ENCODE assay signal across 11 mouse cellular contexts in genomic region chr11:86388821-86389480, GRCm38 (mm10).
"Had no signal": no experiment of that assay in that cellular context is flagged by ENCODE, and none has a peak within 500 bp of the region (broad histone marks: within the 10 kb centered on the region; RNA-seq: fewer than 3 reads in every experiment).

No protein-coding gene starts in this region.

- H3K9me3 ChIP-seq: limb, embryonic 15.5 days; liver, embryonic 12.5 days; midbrain, embryonic 10.5 days; stomach, embryonic 15.5 days had no signal

- DNase-seq: kidney, adult 18-20 months; kidney, postnatal 25 days; lung, embryonic 14.5 days; lung, postnatal 14 days; thymus, postnatal 36 days had no signal

- H3K4me3 ChIP-seq: left cerebral cortex, adult 2 months; limb, embryonic 15.5 days; liver, embryonic 12.5 days; midbrain, embryonic 10.5 days; stomach, embryonic 15.5 days had no signal

- H3K27me3 ChIP-seq: limb, embryonic 15.5 days; liver, embryonic 12.5 days; stomach, embryonic 15.5 days had no signal

- H3K36me3 ChIP-seq: limb, embryonic 15.5 days; liver, embryonic 12.5 days; midbrain, embryonic 10.5 days; stomach, embryonic 15.5 days had no signal

- H3K4me1 ChIP-seq: midbrain, embryonic 10.5 days had no signal

- ATAC-seq: liver, embryonic 12.5 days; midbrain, embryonic 16.5 days had no signal
